Mouse (Mus musculus) spleen, postnatal 14 days (tissue): Measurements from ENCODE around the gene Cep104.

Experiments
- DNase-seq, 2 experiments: peaks; one replicate each; pipeline ENCODE4 v3.0.0; 2021 to 2022; ENCODE audit warnings: low spot score in 2 of 2

Cep104 gene

GRCm38 (mm10) chr4:154051401-154051800 is 76.4 kb downstream of the Cep104 start:
- DNase-seq: no peak

DNA sequence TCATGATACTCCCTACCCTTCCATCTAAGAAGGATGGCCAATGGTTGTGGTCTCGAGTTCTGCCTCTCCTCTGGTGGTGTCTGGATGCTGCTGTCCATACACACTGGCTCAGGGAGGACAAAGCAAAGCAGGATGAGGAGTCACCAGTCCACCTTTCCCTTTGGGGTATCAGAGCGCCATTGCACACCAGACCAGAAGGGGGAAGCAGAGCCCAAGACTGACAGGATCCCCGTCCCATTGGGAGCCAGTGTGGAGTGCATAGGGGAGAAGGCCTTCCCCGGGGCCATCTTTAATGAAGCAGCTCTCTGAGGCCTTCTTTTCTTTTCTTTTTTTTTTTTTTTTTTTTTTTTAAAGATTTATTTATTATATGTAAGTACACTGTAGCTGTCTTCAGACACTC is 78.1 kb downstream of the Cep104 start:
- no peak for DNase-seq

DNA sequence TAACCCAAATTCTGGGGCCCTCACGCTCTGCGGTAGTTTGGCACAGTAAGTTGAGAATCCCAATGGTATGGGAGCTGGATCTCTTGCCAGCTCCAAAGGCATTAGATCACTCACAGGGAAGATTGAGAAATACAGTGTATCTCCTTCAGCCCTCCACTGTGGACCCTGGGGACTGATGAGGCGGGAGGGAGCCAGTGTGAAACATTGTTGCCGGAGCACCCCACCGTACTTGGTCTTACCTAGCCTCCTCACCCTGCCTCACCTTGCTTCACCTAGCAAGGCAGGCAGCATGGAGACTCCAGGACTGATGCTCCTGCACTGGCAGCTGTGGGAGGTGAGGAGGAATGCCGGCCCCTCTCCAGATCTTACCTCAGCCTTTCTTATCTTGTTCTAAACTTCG is 80.5 kb downstream of the Cep104 start:
- DNase-seq: no peak

DNA sequence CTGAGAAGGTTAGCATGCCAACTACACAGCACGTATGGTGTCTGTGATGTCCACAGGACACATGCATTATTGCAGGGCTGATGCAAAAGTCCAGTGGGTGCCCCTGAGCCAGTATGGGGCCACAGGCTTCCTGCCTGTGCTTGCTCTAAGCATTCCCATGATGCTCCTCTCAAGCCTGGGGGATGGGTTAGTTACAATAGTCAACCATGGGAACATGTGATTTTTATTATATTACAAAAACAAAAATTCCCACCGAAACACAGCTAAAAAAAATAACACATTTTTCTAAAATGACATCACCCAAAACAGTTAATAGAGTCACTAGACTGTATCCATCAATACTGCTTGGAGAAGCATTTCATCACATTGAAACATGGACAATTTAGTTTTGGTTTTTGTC is 81.1 kb downstream of the Cep104 start:
- no peak for DNase-seq

- DNase-seq: no peak
Observed at GRCm38 (mm10) chr4:154056661-154057060, 81.7 kb downstream of the Cep104 start.

GRCm38 (mm10) chr4:154057696-154058095 is 82.7 kb downstream of the Cep104 start:
- DNase-seq: no peak
